Mouse (Mus musculus) splenic B cell, adult 2 months (primary cell): ENCODE results near the gene Spint2.

Experiments
- DNase-seq: peaks from one replicate; pipeline ENCODE4 v3.0.0-alpha.2; 2011; ENCODE audit warnings: low read depth, low spot score
- H3K27me3 ChIP-seq: 2 replicates; pipeline ENCODE4 v1.6.1; 2012; ENCODE audit warnings: mild to moderate bottlenecking, low read length, moderate library complexity, mixed read lengths; ENCODE audit not compliant: control insufficient read depth, poor library complexity, insufficient read depth, severe bottlenecking
- H3K36me3 ChIP-seq: 2 replicates; pipeline ENCODE4 v1.6.1; 2012; ENCODE audit warnings: mild to moderate bottlenecking, low read length, moderate library complexity, mixed read lengths; ENCODE audit not compliant: control insufficient read depth, poor library complexity, insufficient read depth, severe bottlenecking

The Spint2 gene

GRCm38 (mm10) chr7:29309221-29309721 lies 27.6 kb upstream of the Spint2 start:
- no peaks in the 10 kb centered on the region for H3K36me3 ChIP-seq
- H3K27me3 ChIP-seq, result no peaks in the 10 kb centered on the region; the same call in 1 of the 2 replicates
- DNase-seq, result peak; percentile 18

GRCm38 (mm10) chr7:29307350-29308104 lies 25.8 kb upstream of the Spint2 start:
- no peaks in the 10 kb centered on the region; the same call in 1 of the 2 replicates for H3K27me3 ChIP-seq
- no peaks in the 10 kb centered on the region for H3K36me3 ChIP-seq
- DNase-seq, result peak; percentile 75

- H3K27me3 ChIP-seq, result no peaks in the 10 kb centered on the region; the same call in 1 of the 2 replicates
- DNase-seq, result peak; percentile 76
- H3K36me3 ChIP-seq, result no peaks in the 10 kb centered on the region
These were observed 24.9 kb upstream of the Spint2 start for GRCm38 (mm10) chr7:29306619-29307018.

GRCm38 (mm10) chr7:29306108-29306507 lies 24.4 kb upstream of the Spint2 start:
- H3K27me3 ChIP-seq, result no peaks in the 10 kb centered on the region; the same call in 1 of the 2 replicates
- DNase-seq, result no peak
- H3K36me3 ChIP-seq, result no peaks in the 10 kb centered on the region

GRCm38 (mm10) chr7:29305263-29305988 lies 23.7 kb upstream of the Spint2 start:
- H3K36me3 ChIP-seq, result no peaks in the 10 kb centered on the region
- DNase-seq, result no peak
- no peaks in the 10 kb centered on the region; the same call in 1 of the 2 replicates for H3K27me3 ChIP-seq

GRCm38 (mm10) chr7:29304463-29305262 lies 23.0 kb upstream of the Spint2 start:
- no peak for DNase-seq
- Histone ChIP-seq H3K27me3 (no peaks in the 10 kb centered on the region; the same call in 1 of the 2 replicates), H3K36me3 (no peaks in the 10 kb centered on the region)

- no peaks in the 10 kb centered on the region for H3K36me3 ChIP-seq
- DNase-seq, result peak; percentile 53
- no peaks in the 10 kb centered on the region; the same call in 1 of the 2 replicates for H3K27me3 ChIP-seq
These were observed 22.2 kb upstream of the Spint2 start, which contains the start of gene Dpf1 for GRCm38 (mm10) chr7:29303738-29304462. Dpf1 (plus strand) TSS chr7:29303951.

- Histone ChIP-seq H3K36me3 (no peaks in the 10 kb centered on the region), H3K27me3 (no peaks in the 10 kb centered on the region; the same call in 1 of the 2 replicates)
- no peak for DNase-seq
These were observed 20.9 kb upstream of the Spint2 start for GRCm38 (mm10) chr7:29302641-29303040.

GRCm38 (mm10) chr7:29301127-29301566 lies 19.4 kb upstream of the Spint2 start:
- no peaks in the 10 kb centered on the region; the same call in 1 of the 2 replicates for H3K27me3 ChIP-seq
- DNase-seq, result peak; percentile 73
- H3K36me3 ChIP-seq, result no peaks in the 10 kb centered on the region

GRCm38 (mm10) chr7:29296998-29297397 lies 15.3 kb upstream of the Spint2 start:
- no peaks in the 10 kb centered on the region for H3K27me3 ChIP-seq
- peak; percentile 81 for DNase-seq
- no peaks in the 10 kb centered on the region for H3K36me3 ChIP-seq

GRCm38 (mm10) chr7:29295861-29296647 lies 14.3 kb upstream of the Spint2 start:
- Histone ChIP-seq H3K36me3 (no peaks in the 10 kb centered on the region), H3K27me3 (no peaks in the 10 kb centered on the region)
- DNase-seq, result no peak

- H3K27me3 ChIP-seq, result no peaks in the 10 kb centered on the region
- H3K36me3 ChIP-seq, result no peaks in the 10 kb centered on the region
- peak; percentile 40 for DNase-seq
These were observed 12.5 kb upstream of the Spint2 start for GRCm38 (mm10) chr7:29294111-29294761.
